In genomic region chr19:34696352-34696986, GRCm38 (mm10) we compare ENCODE assay signal across 18 mouse cellular contexts. TPM values are rescaled to one million over a fixed set of nuclear protein-coding genes. Genes with fewer than 3 reads are reported as not detected.
DNase-seq lines count a peak whose midpoint lies in the region; ATAC-seq and TF ChIP-seq lines count a peak whose summit lies in the region.
"Had no signal": no experiment of that assay in that cellular context is flagged by ENCODE, and none has a peak within 500 bp of the region (broad histone marks: within the 10 kb centered on the region; RNA-seq: fewer than 3 reads in every experiment).

No protein-coding gene starts in this region.

- H3K4me3 ChIP-seq in intestine, postnatal 0 days (ENCODE audit: low read depth, low read length) = no peak overlapping the region
- no peak overlapping the region for H3K4me3 ChIP-seq in stomach, postnatal 0 days (ENCODE audit: low read depth, low read length)
- H3K4me3 ChIP-seq in heart, embryonic 10.5 days = no peak overlapping the region
- no peak overlapping the region for H3K4me3 ChIP-seq in hindbrain, embryonic 10.5 days
- H3K4me3 ChIP-seq: embryonic facial prominence, embryonic 12.5 days; gastrocnemius, adult 2 months; kidney, embryonic 15.5 days had no signal

- peak; percentile 66; the same call in 1 of the 2 replicates for ATAC-seq in intestine, postnatal 0 days
- ATAC-seq in stomach, postnatal 0 days (ENCODE audit: low FRiP score, low TSS enrichment) = peak; percentile 80
- ATAC-seq: CD4-positive, CD25-positive, alpha-beta regulatory T cell, adult 4 months; forebrain, postnatal 0 days had no signal

- 0 out of 2 replicates have a peak, but pooled peaks cover 4% of the 10 kb centered on the region for H3K4me1 ChIP-seq in intestine, postnatal 0 days (replicated peaks; ENCODE audit: control insufficient read depth, insufficient read depth, low read length)
- no peaks in the 10 kb centered on the region for H3K4me1 ChIP-seq in stomach, postnatal 0 days (replicated peaks; ENCODE audit: control insufficient read depth, insufficient read depth)
- no peaks in the 10 kb centered on the region for H3K4me1 ChIP-seq in heart, embryonic 10.5 days
- H3K4me1 ChIP-seq in hindbrain, embryonic 10.5 days (replicated peaks) = no peaks in the 10 kb centered on the region
- H3K4me1 ChIP-seq: embryonic facial prominence, embryonic 12.5 days had no signal

- TF ChIP-seq CTCF in intestine, postnatal 0 days (IDR thresholded peaks at IDR 0.05; ENCODE audit: low read depth) = no peak
- TF ChIP-seq CTCF in stomach, postnatal 0 days (IDR thresholded peaks at IDR 0.05; ENCODE audit: low read depth) = no peak

- peak; percentile 19 to 23 for DNase-seq in spleen, postnatal 36 days (ENCODE audit: low spot score in 2 of 2)
- no peak for DNase-seq in spleen, postnatal 10 days (ENCODE audit: low spot score in 2 of 2)
- DNase-seq in lung, postnatal 14 days = peak; percentile 19
- peak; percentile 55 for DNase-seq in stomach, postnatal 0 days (ENCODE audit: low spot score)
- DNase-seq in heart, embryonic 10.5 days (ENCODE audit: low spot score) = no peak
- no peak for DNase-seq in hindbrain, embryonic 10.5 days (ENCODE audit: low spot score)
- DNase-seq: cerebellum, adult 11 months; forebrain, postnatal 0 days; gastrocnemius, adult 2 months; heart, adult 18-20 months; retina, postnatal 1 day; thymus, postnatal 25 days had no signal

- H3K27me3 ChIP-seq in intestine, postnatal 0 days (replicated peaks; ENCODE audit: control insufficient read depth, insufficient read depth, low read length) = no peaks in the 10 kb centered on the region
- H3K27me3 ChIP-seq in stomach, postnatal 0 days (ENCODE audit: control insufficient read depth, insufficient read depth, low read length) = no peaks in the 10 kb centered on the region
- H3K27me3 ChIP-seq in heart, embryonic 10.5 days (ENCODE audit: insufficient read depth, poor library complexity, severe bottlenecking) = no peaks in the 10 kb centered on the region
- no peaks in the 10 kb centered on the region for H3K27me3 ChIP-seq in hindbrain, embryonic 10.5 days (ENCODE audit: insufficient read depth, poor library complexity, severe bottlenecking)
- H3K27me3 ChIP-seq: embryonic facial prominence, embryonic 12.5 days; kidney, embryonic 15.5 days had no signal

- H3K9ac ChIP-seq in intestine, postnatal 0 days (ENCODE audit: low read depth, low read length) = no peak overlapping the region
- H3K9ac ChIP-seq in stomach, postnatal 0 days (ENCODE audit: low read length) = no peak overlapping the region
- H3K9ac ChIP-seq: embryonic facial prominence, embryonic 12.5 days; forebrain, postnatal 0 days; kidney, embryonic 15.5 days had no signal

- H3K27ac ChIP-seq in intestine, postnatal 0 days (ENCODE audit: low read depth, low read length) = no peak overlapping the region
- no peak overlapping the region for H3K27ac ChIP-seq in stomach, postnatal 0 days (replicated peaks)
- no peak overlapping the region for H3K27ac ChIP-seq in heart, embryonic 10.5 days
- H3K27ac ChIP-seq in hindbrain, embryonic 10.5 days = no peak overlapping the region
- H3K27ac ChIP-seq: embryonic facial prominence, embryonic 12.5 days; gastrocnemius, adult 2 months; kidney, embryonic 15.5 days had no signal

- H3K9me3 ChIP-seq in intestine, postnatal 0 days (ENCODE audit: control insufficient read depth) = no peaks in the 10 kb centered on the region
- no peaks in the 10 kb centered on the region for H3K9me3 ChIP-seq in stomach, postnatal 0 days (ENCODE audit: control insufficient read depth, low read length)
- H3K9me3 ChIP-seq in heart, embryonic 10.5 days = no peaks in the 10 kb centered on the region
- H3K9me3 ChIP-seq in hindbrain, embryonic 10.5 days = no peaks in the 10 kb centered on the region
- H3K9me3 ChIP-seq: embryonic facial prominence, embryonic 12.5 days; G1E; kidney, embryonic 15.5 days had no signal

- TF ChIP-seq EP300 in stomach, postnatal 0 days (optimal IDR thresholded peaks at IDR 0.05) = no peak

- WGBS in intestine, postnatal 0 days = 72% methylated on average over 8 of the region's 8 CpGs
- WGBS in stomach, postnatal 0 days = 68% methylated on average over 8 of the region's 8 CpGs
- WGBS in heart, embryonic 10.5 days = 91% methylated on average over 8 of the region's 8 CpGs
- 93% methylated on average over 8 of the region's 8 CpGs for WGBS in hindbrain, embryonic 10.5 days

- H3K4me2 ChIP-seq in intestine, postnatal 0 days (replicated peaks; ENCODE audit: low read depth) = no peak overlapping the region
- no peak overlapping the region for H3K4me2 ChIP-seq in stomach, postnatal 0 days (replicated peaks; ENCODE audit: low read depth)
- H3K4me2 ChIP-seq: embryonic facial prominence, embryonic 12.5 days; kidney, embryonic 15.5 days; midbrain, embryonic 11.5 days had no signal

- no peaks in the 10 kb centered on the region for H3K36me3 ChIP-seq in intestine, postnatal 0 days (ENCODE audit: control insufficient read depth, insufficient read depth)
- H3K36me3 ChIP-seq in stomach, postnatal 0 days (ENCODE audit: control insufficient read depth, insufficient read depth, low read length) = no peaks in the 10 kb centered on the region
- no peaks in the 10 kb centered on the region for H3K36me3 ChIP-seq in heart, embryonic 10.5 days
- no peaks in the 10 kb centered on the region for H3K36me3 ChIP-seq in hindbrain, embryonic 10.5 days
- H3K36me3 ChIP-seq: embryonic facial prominence, embryonic 12.5 days; G1E; kidney, embryonic 15.5 days had no signal

RNA-seq across cellular contexts. Expression of gene Slc16a12, which starts 50.6 kb away (rescaled TPM):
- polyA plus RNA-seq in intestine, postnatal 0 days (2015; fragmentation: Nextera tagmentation; extraction: Ambion mirVana) = 5.3 and 6.8 TPM in 2 replicates
- 0.63 and 0.74 TPM in 2 replicates for polyA plus RNA-seq in stomach, postnatal 0 days (2015; fragmentation: Nextera tagmentation; extraction: Ambion mirVana)
- polyA plus RNA-seq in heart, embryonic 10.5 days (2016; fragmentation: Nextera tagmentation; extraction: Ambion mirVana) = 19.3 and 35.1 TPM in 2 replicates
- 0.75 and 1.4 TPM in 2 replicates for polyA plus RNA-seq in hindbrain, embryonic 10.5 days (2016; fragmentation: Nextera tagmentation; extraction: Ambion mirVana)
- polyA plus RNA-seq: CD4-positive, CD25-positive, alpha-beta regulatory T cell, adult 4 months; G1E had no signal

RNA-seq across cellular contexts. Expression of gene Ifit1, which starts 55.8 kb away (rescaled TPM):
- 87.0 and 90.6 TPM in 2 replicates for polyA plus RNA-seq in intestine, postnatal 0 days (2015; fragmentation: Nextera tagmentation; extraction: Ambion mirVana)
- 2.1 and 2.4 TPM in 2 replicates for polyA plus RNA-seq in stomach, postnatal 0 days (2015; fragmentation: Nextera tagmentation; extraction: Ambion mirVana)
- polyA plus RNA-seq in heart, embryonic 10.5 days (2016; fragmentation: Nextera tagmentation; extraction: Ambion mirVana) = 0.10 and 0.15 TPM in 2 replicates
- 0.16 TPM in 1 of 2 replicates, not detected in the other for polyA plus RNA-seq in hindbrain, embryonic 10.5 days (2016; fragmentation: Nextera tagmentation; extraction: Ambion mirVana)
- polyA plus RNA-seq: G1E had no signal

RNA-seq across cellular contexts. Expression of gene Ifit1bl2, which starts 55.9 kb away (rescaled TPM):
- polyA plus RNA-seq in intestine, postnatal 0 days (2015; fragmentation: Nextera tagmentation; extraction: Ambion mirVana) = 128 and 134 TPM in 2 replicates
- polyA plus RNA-seq in stomach, postnatal 0 days (2015; fragmentation: Nextera tagmentation; extraction: Ambion mirVana) = 0.04 and 0.10 TPM in 2 replicates
- polyA plus RNA-seq in heart, embryonic 10.5 days (2016; fragmentation: Nextera tagmentation; extraction: Ambion mirVana) = 0.38 and 0.42 TPM in 2 replicates
- 0.04 TPM in 1 of 2 replicates, not detected in the other for polyA plus RNA-seq in hindbrain, embryonic 10.5 days (2016; fragmentation: Nextera tagmentation; extraction: Ambion mirVana)
- polyA plus RNA-seq: G1E had no signal

Comparison
In these comparisons a context has a peak if more than half of its experiments do, and no peak if none do; other contexts are left out.
1. DNase-seq: peak in spleen, postnatal 36 days (2 of 2), lung, postnatal 14 days (single experiment) and stomach, postnatal 0 days (single experiment); none in spleen, postnatal 10 days (0 of 2), heart, embryonic 10.5 days (single experiment) and hindbrain, embryonic 10.5 days (single experiment).
2. RNA of gene Ifit1, which starts 55.8 kb away (polyA plus RNA-seq): 87.0 to 90.6 TPM in intestine, postnatal 0 days; 2.1 to 2.4 TPM in stomach, postnatal 0 days, 0.16 TPM in hindbrain, embryonic 10.5 days and 0.10 to 0.15 TPM in heart, embryonic 10.5 days; every median in the first group is over 10 times any median in the second.
3. RNA of gene Ifit1bl2, which starts 55.9 kb away (polyA plus RNA-seq): 128 to 134 TPM in intestine, postnatal 0 days; 0.38 to 0.42 TPM in heart, embryonic 10.5 days, 0.04 to 0.10 TPM in stomach, postnatal 0 days and 0.04 TPM in hindbrain, embryonic 10.5 days; every median in the first group is over 10 times any median in the second.